In the genomic region with DNA sequence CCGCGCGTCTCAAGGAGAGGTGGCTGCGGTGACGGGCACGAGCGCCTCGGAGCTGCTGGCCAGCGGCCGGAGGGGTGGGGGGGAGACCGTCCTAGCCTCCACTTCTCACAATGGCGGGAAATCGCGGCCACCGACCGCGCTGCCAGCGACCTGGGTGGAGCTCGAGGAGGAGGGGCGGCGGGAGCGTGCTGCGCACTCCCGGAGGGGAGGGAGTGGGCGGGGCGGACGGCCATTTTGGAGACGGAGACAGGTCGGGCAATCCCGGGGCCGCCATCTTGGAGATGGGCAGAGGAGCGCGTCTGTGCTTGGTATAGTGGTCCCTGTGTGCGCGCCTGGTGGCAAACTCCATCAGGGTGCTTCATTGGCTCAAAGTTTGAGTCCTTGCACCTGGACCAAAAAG, we compare ENCODE assay signal across 8 mouse cellular contexts. TPM values are rescaled to one million over a fixed set of nuclear protein-coding genes. Genes with fewer than 3 reads are reported as not detected.
DNase-seq lines count a peak whose midpoint lies in the region; ATAC-seq lines count a peak whose summit lies in the region.

A gene (minus strand): TSS at position 162 of the 400 bp plus-strand sequence.

- intact Hi-C loops in gastrocnemius, postnatal 14 days (cut with DNase I; ENCODE audit: low total_unique reads), result no loop called here
- intact Hi-C loops in left cerebral cortex, postnatal 10 days (cut with DNase I), result no loop called here

- DNase-seq in adipocyte (ENCODE audit: low spot score), result peak; percentile 89
- DNase-seq in embryo, embryonic 10 days (ENCODE audit: low spot score), result peak; percentile 98
- peak; percentile 99 for DNase-seq in gastrocnemius, postnatal 14 days
- DNase-seq in left cerebral cortex, postnatal 10 days (ENCODE audit: extremely low spot score in 1 of 2, low spot score in 2 of 2), result peak; percentile 96 to 99
- DNase-seq in right cerebral cortex, postnatal 25 days, result peak; percentile 96
- DNase-seq in urinary bladder, postnatal 4 days (ENCODE audit: low spot score in 2 of 2), result peak; percentile 94 to 98

- ATAC-seq in inflammation-experienced regulatory T-cells, adult 6 months, result peak; percentile 41
- peak; percentile 68 for ATAC-seq in megakaryocyte-erythroid progenitor cell, adult 5-6 weeks (replicated peaks; ENCODE audit: low FRiP score, low TSS enrichment, poor library complexity, severe bottlenecking)

RNA-seq across cellular contexts. Expression of the gene that starts here (rescaled TPM):
- total RNA-seq in gastrocnemius, postnatal 14 days (2021), result 10 to 100 TPM; 16.3 to 18.5 TPM
- 10 to 100 TPM; 62.1 to 92.0 (median 65.6) TPM for polyA plus RNA-seq in inflammation-experienced regulatory T-cells, adult 6 months (2017; shearing (Covaris generic))
- 10 to 100 TPM; 27.5 to 27.7 TPM for total RNA-seq in left cerebral cortex, postnatal 10 days (2021)
- total RNA-seq in megakaryocyte-erythroid progenitor cell, adult 5-6 weeks (2014; fragmentation: Nextera tagmentation), result 46.5 and 58.2 TPM in 2 replicates
- 38.7 and 52.8 TPM in 2 replicates for total RNA-seq in megakaryocyte-erythroid progenitor cell, adult 5-6 weeks (2017)

Comparison
In these comparisons a context has a peak if more than half of its experiments do, and no peak if none do; other contexts are left out.
1. Peak in every context shown above with its lines: DNase-seq and ATAC-seq.